Mouse (Mus musculus) gonadal fat pad, adult 2 months (tissue): ENCODE results near the gene Heatr5b. TPM values are rescaled to one million over a fixed set of nuclear protein-coding genes. Genes with fewer than 3 reads are reported as not detected.

Experiments
- polyA plus RNA-seq: library from polyadenylated mRNA; depleted of rRNA; stranded (reverse); fragments of >200 nt; gene quantifications from 2 replicates; pipeline ENCODE4 v1.2.3, GENCODE M21; 2012; rRNA removed

Heatr5b gene
- polyA plus RNA-seq, 1 experiment, result 23.5 TPM

Other genes with a start within 250 kb of the Heatr5b start
- 9.6 and 11.7 TPM in 2 replicates for gene Strn, start 98.2 kb downstream of the Heatr5b start, polyA plus RNA-seq
- gene Gpatch11, start 203 bp upstream of the Heatr5b start, polyA plus RNA-seq, result 9.7 and 13.6 TPM in 2 replicates
- gene Eif2ak2, start 47.2 kb upstream of the Heatr5b start, polyA plus RNA-seq, result 4.0 and 5.5 TPM in 2 replicates
- gene Sult6b1, start 71.6 kb upstream of the Heatr5b start, polyA plus RNA-seq, result not detected in 2 replicates
- 10.7 and 12.9 TPM in 2 replicates for gene Cebpzos, start 81.1 kb upstream of the Heatr5b start, polyA plus RNA-seq
- gene Cebpz, start 101.7 kb upstream of the Heatr5b start, polyA plus RNA-seq, result 4.1 and 4.9 TPM in 2 replicates
- gene Ndufaf7, start 101.8 kb upstream of the Heatr5b start, polyA plus RNA-seq, result 10.8 and 11.8 TPM in 2 replicates
- 9.9 and 11.6 TPM in 2 replicates for gene Prkd3, start 185.5 kb upstream of the Heatr5b start, polyA plus RNA-seq
- 7.6 and 10.5 TPM in 2 replicates for gene Qpct, start 216.5 kb upstream of the Heatr5b start, polyA plus RNA-seq